Mouse (Mus musculus) forebrain, embryonic 15.5 days (tissue): ENCODE data around the gene Fstl1. TPM values are rescaled to one million over a fixed set of nuclear protein-coding genes. Genes with fewer than 3 reads are reported as not detected.

ENCODE experiments used
- ATAC-seq: fragments of 200-750 bp; cut with Nextera tagmentation; replicated peaks from 2 replicates; pipeline ENCODE4 v1.8.0; 2017; ENCODE audit warnings: mild to moderate bottlenecking, moderate TSS enrichment, moderate library complexity
- H3K27ac ChIP-seq: fragments of 300-500 bp; sonication (generic); replicated peaks from 2 replicates; pipeline ENCODE4 v1.5.1; 2015; ENCODE audit warnings: mild to moderate bottlenecking, inconsistent platforms
- H3K27me3 ChIP-seq: fragments of 300-500 bp; sonication (generic); 2 replicates; pipeline ENCODE4 v1.6.1; 2015; ENCODE audit warnings: inconsistent platforms
- H3K36me3 ChIP-seq: fragments of 300-500 bp; sonication (generic); 2 replicates; pipeline ENCODE4 v1.6.1; 2015; ENCODE audit warnings: mild to moderate bottlenecking, inconsistent platforms
- H3K4me1 ChIP-seq: fragments of 300-500 bp; sonication (generic); 2 replicates; pipeline ENCODE4 v1.6.1; 2015; ENCODE audit warnings: inconsistent platforms
- H3K4me2 ChIP-seq: fragments of 300-500 bp; sonication (generic); replicated peaks from 2 replicates; pipeline ENCODE4 v1.6.1; 2015; ENCODE audit warnings: mild to moderate bottlenecking, inconsistent platforms
- H3K4me3 ChIP-seq: fragments of 300-500 bp; sonication (generic); 2 replicates; pipeline ENCODE4 v1.5.1; 2015; ENCODE audit warnings: mild to moderate bottlenecking, inconsistent platforms
- H3K9ac ChIP-seq: fragments of 300-500 bp; sonication (generic); replicated peaks from 2 replicates; pipeline ENCODE4 v1.6.1; 2015; ENCODE audit warnings: mild to moderate bottlenecking, inconsistent platforms
- H3K9me3 ChIP-seq: fragments of 300-500 bp; sonication (generic); 2 replicates; pipeline ENCODE4 v1.6.1; 2016; ENCODE audit warnings: inconsistent platforms
- WGBS: fragments of 180-500 bp; shearing (Covaris S2); methylation state at CpG from one replicate; pipeline ENCODE4 v1.1.7; 2015; ENCODE audit warnings: mixed read lengths; 5-methylcytosine and 5-hydroxymethylcytosine counted together
- polyA plus RNA-seq: library from polyadenylated mRNA; unstranded; fragments of >200 nt; fragmentation: Nextera tagmentation; extraction: Ambion mirVana; gene quantifications from 2 replicates; pipeline ENCODE4 v1.2.1, GENCODE M21; 2015

Gene Fstl1
- polyA plus RNA-seq, 1 experiment from 2014 or later, result 82.9 TPM

- ATAC-seq, result no peak
- no peak overlapping the region for H3K9ac ChIP-seq
- H3K4me2 ChIP-seq, result no peak overlapping the region
- peak overlapping the region; percentile 25; the same call in 1 of the 2 replicates for H3K27ac ChIP-seq
- no peaks in the 10 kb centered on the region for H3K9me3 ChIP-seq
- no peak overlapping the region for H3K4me3 ChIP-seq
- whole genome bisulfite sequencing, result 19% methylated on average over 10 of the region's 10 CpGs
- H3K27me3 ChIP-seq, result no peaks in the 10 kb centered on the region
- peaks cover 19% of the 10 kb centered on the region for H3K4me1 ChIP-seq
- no peaks in the 10 kb centered on the region for H3K36me3 ChIP-seq
These were observed 32.4 kb downstream of the Fstl1 start for GRCm38 (mm10) chr16:37808866-37809622.

GRCm38 (mm10) chr16:37809623-37809992 lies 32.9 kb downstream of the Fstl1 start:
- peaks cover 22% of the 10 kb centered on the region for H3K4me1 ChIP-seq
- ATAC-seq, result no peak
- H3K4me2 ChIP-seq, result no peak overlapping the region
- no peaks in the 10 kb centered on the region for H3K36me3 ChIP-seq
- H3K9ac ChIP-seq, result no peak overlapping the region
- H3K27ac ChIP-seq, result peak overlapping the region; percentile 25; the same call in 1 of the 2 replicates
- no peak overlapping the region for H3K4me3 ChIP-seq
- 70% methylated on average over 6 of the region's 6 CpGs for WGBS
- no peaks in the 10 kb centered on the region for H3K27me3 ChIP-seq
- H3K9me3 ChIP-seq, result no peaks in the 10 kb centered on the region

GRCm38 (mm10) chr16:37811874-37812273 lies 35.2 kb downstream of the Fstl1 start:
- no peak for ATAC-seq
- H3K4me3 ChIP-seq, result no peak overlapping the region
- WGBS, result 89% methylated on average over 8 of the region's 8 CpGs
- no peak overlapping the region for H3K4me2 ChIP-seq
- H3K9me3 ChIP-seq, result no peaks in the 10 kb centered on the region
- 0 out of 2 replicates have a peak overlapping the region, but pooled peaks have one; percentile 25 for H3K27ac ChIP-seq
- H3K9ac ChIP-seq, result no peak overlapping the region
- no peaks in the 10 kb centered on the region for H3K27me3 ChIP-seq
- no peaks in the 10 kb centered on the region for H3K36me3 ChIP-seq
- peaks cover 23% of the 10 kb centered on the region for H3K4me1 ChIP-seq

- no peak overlapping the region for H3K4me2 ChIP-seq
- H3K27ac ChIP-seq, result peak overlapping the region; percentile 25; the same call in 1 of the 2 replicates
These were observed 35.8 kb downstream of the Fstl1 start for GRCm38 (mm10) chr16:37812474-37812886.

GRCm38 (mm10) chr16:37813691-37814382 lies 37.2 kb downstream of the Fstl1 start:
- Histone ChIP-seq H3K27me3 (no peaks in the 10 kb centered on the region), H3K27ac (peak overlapping the region; percentile 76), H3K9me3 (no peaks in the 10 kb centered on the region), H3K4me3 (no peak overlapping the region), H3K36me3 (no peaks in the 10 kb centered on the region), H3K4me1 (peaks cover 23% of the 10 kb centered on the region), H3K9ac (no peak overlapping the region), H3K4me2 (0 out of 2 replicates have a peak overlapping the region, but pooled peaks have one; percentile 21)
- peak; percentile 7 for ATAC-seq
- WGBS, result 31% methylated on average over 5 of the region's 5 CpGs

More at GRCm38 (mm10) chr16:37812474-37812886, 35.8 kb downstream of the Fstl1 start:
- ATAC-seq, result peak; percentile 63
- Histone ChIP-seq H3K4me3 (no peak overlapping the region), H3K9ac (no peak overlapping the region), H3K4me1 (peaks cover 23% of the 10 kb centered on the region), H3K27me3 (no peaks in the 10 kb centered on the region), H3K36me3 (no peaks in the 10 kb centered on the region), H3K9me3 (no peaks in the 10 kb centered on the region)
- WGBS, result 59% methylated on average over 9 of the region's 9 CpGs

- H3K27me3 ChIP-seq, result no peaks in the 10 kb centered on the region
- no peaks in the 10 kb centered on the region for H3K36me3 ChIP-seq
- 0 out of 2 replicates have a peak overlapping the region, but pooled peaks have one; percentile 21 for H3K4me2 ChIP-seq
- no peak overlapping the region for H3K9ac ChIP-seq
- peaks cover 16% of the 10 kb centered on the region for H3K4me1 ChIP-seq
- H3K4me3 ChIP-seq, result no peak overlapping the region
- 16% methylated on average over 7 of the region's 7 CpGs for WGBS
- peak; percentile 97 for ATAC-seq
- peak overlapping the region; percentile 82 for H3K27ac ChIP-seq
- no peaks in the 10 kb centered on the region for H3K9me3 ChIP-seq
These were observed 37.8 kb downstream of the Fstl1 start for GRCm38 (mm10) chr16:37814383-37814971.

GRCm38 (mm10) chr16:37817986-37818385 lies 41.3 kb downstream of the Fstl1 start:
- whole genome bisulfite sequencing, result 91% methylated on average over 4 of the region's 4 CpGs
- Histone ChIP-seq H3K9ac (no peak overlapping the region), H3K4me1 (peaks cover 13% of the 10 kb centered on the region), H3K27me3 (no peaks in the 10 kb centered on the region), H3K27ac (no peak overlapping the region), H3K36me3 (peaks cover 3% of the 10 kb centered on the region), H3K4me2 (no peak overlapping the region), H3K9me3 (no peaks in the 10 kb centered on the region), H3K4me3 (no peak overlapping the region)
- no peak for ATAC-seq

GRCm38 (mm10) chr16:37823949-37824348 lies 47.3 kb downstream of the Fstl1 start:
- no peak overlapping the region for H3K9ac ChIP-seq
- H3K4me2 ChIP-seq, result no peak overlapping the region
- no peaks in the 10 kb centered on the region for H3K9me3 ChIP-seq
- H3K27ac ChIP-seq, result no peak overlapping the region
- H3K36me3 ChIP-seq, result peaks cover 13% of the 10 kb centered on the region
- H3K4me1 ChIP-seq, result no peaks in the 10 kb centered on the region
- no peaks in the 10 kb centered on the region for H3K27me3 ChIP-seq
- WGBS, result 72% methylated on average over 5 of the region's 5 CpGs
- H3K4me3 ChIP-seq, result no peak overlapping the region
- ATAC-seq, result no peak

- Histone ChIP-seq H3K27ac (no peak overlapping the region), H3K9me3 (no peaks in the 10 kb centered on the region), H3K9ac (no peak overlapping the region), H3K4me2 (no peak overlapping the region), H3K4me1 (no peaks in the 10 kb centered on the region), H3K27me3 (no peaks in the 10 kb centered on the region), H3K36me3 (peaks cover 17% of the 10 kb centered on the region), H3K4me3 (no peak overlapping the region)
- 92% methylated on average over 12 of the region's 12 CpGs for WGBS
- no peak for ATAC-seq
These were observed 48.3 kb downstream of the Fstl1 start for GRCm38 (mm10) chr16:37824778-37825505.

- Histone ChIP-seq H3K9ac (no peak overlapping the region), H3K4me3 (no peak overlapping the region), H3K9me3 (no peaks in the 10 kb centered on the region), H3K27me3 (no peaks in the 10 kb centered on the region), H3K4me2 (no peak overlapping the region), H3K4me1 (no peaks in the 10 kb centered on the region), H3K36me3 (peaks cover 17% of the 10 kb centered on the region), H3K27ac (no peak overlapping the region)
- ATAC-seq, result no peak
- 96% methylated on average over 3 of the region's 3 CpGs for WGBS
These were observed 49.6 kb downstream of the Fstl1 start for GRCm38 (mm10) chr16:37826286-37826685.

- no peak for ATAC-seq
- no peaks in the 10 kb centered on the region for H3K27me3 ChIP-seq
- no peak overlapping the region for H3K9ac ChIP-seq
- no peak overlapping the region for H3K4me2 ChIP-seq
- H3K9me3 ChIP-seq, result no peaks in the 10 kb centered on the region
- H3K36me3 ChIP-seq, result peaks cover 19% of the 10 kb centered on the region
- H3K4me3 ChIP-seq, result no peak overlapping the region
- WGBS, result 77% methylated on average over 7 of the region's 7 CpGs
- no peak overlapping the region for H3K27ac ChIP-seq
- H3K4me1 ChIP-seq, result no peaks in the 10 kb centered on the region
These were observed 54.4 kb downstream of the Fstl1 start for GRCm38 (mm10) chr16:37831041-37831440.
